Mouse (Mus musculus): Measurements from ENCODE around the gene Sema4b.

DNA sequence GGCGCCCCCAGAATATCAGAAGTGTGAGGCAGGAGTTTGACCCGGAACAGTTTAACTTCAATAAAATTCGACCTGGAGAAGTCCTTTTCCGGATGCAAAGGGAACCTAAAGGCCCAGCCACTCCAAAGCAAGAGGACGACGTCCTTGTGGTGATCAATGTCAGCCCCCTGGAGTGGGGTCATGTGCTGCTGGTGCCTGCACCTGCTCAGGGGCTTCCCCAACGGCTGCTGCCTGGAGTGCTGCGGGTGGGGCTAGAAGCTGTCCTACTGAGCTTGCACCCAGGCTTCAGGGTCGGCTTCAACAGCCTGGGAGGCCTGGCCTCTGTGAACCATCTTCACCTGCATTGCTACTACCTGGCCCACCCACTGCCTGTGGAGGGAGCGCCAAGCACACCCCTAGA lies 51.9 kb downstream of the Sema4b start:
- TF ChIP-seq CTCF (IDR thresholded peaks at IDR 0.05; ENCODE audit: low read depth) (no peak), EP300 (IDR thresholded peaks at IDR 0.05; ENCODE audit: low read depth) (no peak)

All from heart, postnatal 0 days (tissue).